Mouse (Mus musculus): Measurements from ENCODE around the gene Ap2s1. TPM values are rescaled to one million over a fixed set of nuclear protein-coding genes. Genes with fewer than 3 reads are reported as not detected.
"Not testable (repeated sequence)": the region's sequence is repeated elsewhere in the genome, so short reads cannot be mapped to it uniquely, and the experiment has no call there.

Ap2s1 gene
- total RNA-seq (2021) = 10 to 100 TPM; 44.5 to 46.8 TPM
- long read RNA-seq, experiment 1, transcript Ap2s1-201 (5 exons, 836 nt) = major isoform, 27 of 28 reads
- long read RNA-seq, experiment 1, partial matches to known transcripts = 1 of 28 reads
- long read RNA-seq, experiment 1, other reads (novel, unspliced or antisense) = 0 of 28 reads
- long read RNA-seq, experiment 2, transcript Ap2s1-201 (5 exons, 836 nt) = major isoform, 18 of 19 reads
- long read RNA-seq, experiment 2, partial matches to known transcripts = 0 of 19 reads
- long read RNA-seq, experiment 2, other reads (novel, unspliced or antisense) = 0 of 19 reads

- DNase-seq (ENCODE audit: low spot score) = peak; percentile 97
Observed at GRCm38 (mm10) chr7:16738073-16738696, at the start of gene Ap2s1. Ap2s1 (plus strand) TSS chr7:16738410.

GRCm38 (mm10) chr7:16689196-16689595 is 49.0 kb upstream of the Ap2s1 start:
- DNase-seq (ENCODE audit: low spot score) = no peak

- DNase-seq (ENCODE audit: low spot score) = peak; percentile 34
Observed at GRCm38 (mm10) chr7:16695025-16695424, 43.2 kb upstream of the Ap2s1 start.

- DNase-seq (ENCODE audit: low spot score) = no peak
Observed at GRCm38 (mm10) chr7:16699042-16699441, 39.2 kb upstream of the Ap2s1 start.

GRCm38 (mm10) chr7:16700583-16700982 is 37.6 kb upstream of the Ap2s1 start:
- no peak for DNase-seq (ENCODE audit: low spot score)

GRCm38 (mm10) chr7:16706385-16706784 is 31.8 kb upstream of the Ap2s1 start:
- no peak for DNase-seq (ENCODE audit: low spot score)

GRCm38 (mm10) chr7:16708244-16708643 is 30.0 kb upstream of the Ap2s1 start:
- no peak for DNase-seq (ENCODE audit: low spot score)

- DNase-seq (ENCODE audit: low spot score) = no peak
Observed at GRCm38 (mm10) chr7:16710604-16711003, 27.6 kb upstream of the Ap2s1 start.

- no peak for DNase-seq (ENCODE audit: low spot score)
Observed at GRCm38 (mm10) chr7:16712633-16713415, 25.4 kb upstream of the Ap2s1 start.

- DNase-seq (ENCODE audit: low spot score) = not testable (repeated sequence)
Observed at GRCm38 (mm10) chr7:16716456-16717152, 21.6 kb upstream of the Ap2s1 start.

- no peak for DNase-seq (ENCODE audit: low spot score)
Observed at GRCm38 (mm10) chr7:16721629-16722028, 16.6 kb upstream of the Ap2s1 start, which contains the start of gene Ceacam9. Ceacam9 (plus strand) TSS chr7:16721929.

GRCm38 (mm10) chr7:16722490-16722889 is 15.7 kb upstream of the Ap2s1 start:
- not testable (repeated sequence) for DNase-seq (ENCODE audit: low spot score)

- peak; percentile 70 for DNase-seq (ENCODE audit: low spot score)
Observed at GRCm38 (mm10) chr7:16728596-16729348, 9.4 kb upstream of the Ap2s1 start.

- DNase-seq (ENCODE audit: low spot score) = not testable (repeated sequence)
Observed at GRCm38 (mm10) chr7:16729563-16729962, 8.6 kb upstream of the Ap2s1 start.

- no peak for DNase-seq (ENCODE audit: low spot score)
Observed at GRCm38 (mm10) chr7:16730791-16731190, 7.4 kb upstream of the Ap2s1 start.

GRCm38 (mm10) chr7:16731893-16732422 is 6.3 kb upstream of the Ap2s1 start:
- no peak for DNase-seq (ENCODE audit: low spot score)

GRCm38 (mm10) chr7:16737606-16738072 is 571 bp upstream of the Ap2s1 start:
- no peak for DNase-seq (ENCODE audit: low spot score)

- no peak for DNase-seq (ENCODE audit: low spot score)
Observed at GRCm38 (mm10) chr7:16739056-16739604, 920 bp downstream of the Ap2s1 start.

GRCm38 (mm10) chr7:16745373-16745772 is 7.2 kb downstream of the Ap2s1 start:
- DNase-seq (ENCODE audit: low spot score) = no peak

GRCm38 (mm10) chr7:16746093-16746492 is 7.9 kb downstream of the Ap2s1 start:
- DNase-seq (ENCODE audit: low spot score) = peak; percentile 59

Measured in gastrocnemius, adult 18-20 months (tissue).